Mouse (Mus musculus) G1E (cell line): ENCODE results near the gene Retreg3.

ENCODE experiments used
- CTCF ChIP-seq: IDR thresholded peaks from 2 replicates; pipeline ENCODE4 v1.5.1; 2012; ENCODE audit warnings: low read depth, low read length, inconsistent platforms, mixed read lengths
- GATA1 ChIP-seq: IDR thresholded peaks from 2 replicates; pipeline ENCODE4 v1.6.1; 2012; ENCODE audit warnings: borderline replicate concordance, low read length, inconsistent platforms, mixed read lengths
- GATA2 ChIP-seq: IDR thresholded peaks from 2 replicates; pipeline ENCODE4 v1.6.1; 2012; ENCODE audit warnings: low read depth, low read length, inconsistent platforms, borderline replicate concordance
- TAL1 ChIP-seq: conservative IDR thresholded peaks from 2 replicates; pipeline ENCODE4 v1.6.1; 2012; ENCODE audit warnings: low read depth, low read length, inconsistent platforms, mixed read lengths

GRCm38 (mm10) chr11:101142215-101142967 is 22.7 kb upstream of the Retreg3 start:
- TF ChIP-seq CTCF (no peak), GATA1 (no peak), TAL1 (no peak), GATA2 (no peak)
